In genomic region chr16:90073510-90073909, GRCm38 (mm10) we compare ENCODE assay signal across 8 mouse cellular contexts.
DNase-seq lines count a peak whose midpoint lies in the region; ATAC-seq lines count a peak whose summit lies in the region.

No protein-coding gene starts in this region.

- H3K27me3 ChIP-seq in neural tube, embryonic 11.5 days (ENCODE audit: control insufficient read depth, insufficient read depth, low read length), result no peaks in the 10 kb centered on the region
- no peaks in the 10 kb centered on the region for H3K27me3 ChIP-seq in forebrain, embryonic 11.5 days (ENCODE audit: control insufficient read depth, insufficient read depth, low read length)
- no peaks in the 10 kb centered on the region for H3K27me3 ChIP-seq in kidney, embryonic 14.5 days (ENCODE audit: control insufficient read depth, insufficient read depth, low read length)
- H3K27me3 ChIP-seq in neural tube, embryonic 13.5 days, result no peaks in the 10 kb centered on the region

- H3K4me3 ChIP-seq in neural tube, embryonic 11.5 days (ENCODE audit: low read depth, low read length), result no peak overlapping the region
- H3K4me3 ChIP-seq in forebrain, embryonic 11.5 days (ENCODE audit: low read depth, low read length), result no peak overlapping the region
- H3K4me3 ChIP-seq in kidney, embryonic 14.5 days (ENCODE audit: low read length), result no peak overlapping the region
- H3K4me3 ChIP-seq in neural tube, embryonic 13.5 days, result no peak overlapping the region

- ATAC-seq in neural tube, embryonic 11.5 days (ENCODE audit: insufficient read depth, low FRiP score, low TSS enrichment), result no peak
- peak; percentile 32; the same call in 1 of the 2 replicates for ATAC-seq in forebrain, embryonic 11.5 days (replicated peaks; ENCODE audit: low FRiP score)
- ATAC-seq in kidney, embryonic 14.5 days (ENCODE audit: low FRiP score, low TSS enrichment), result peak; percentile 50; the same call in 1 of the 2 replicates
- ATAC-seq in neural tube, embryonic 13.5 days (ENCODE audit: low read depth), result 0 out of 2 replicates have a peak, but pooled peaks have one; percentile 11

- no peaks in the 10 kb centered on the region for H3K9me3 ChIP-seq in neural tube, embryonic 11.5 days (ENCODE audit: control insufficient read depth, low read length)
- H3K9me3 ChIP-seq in forebrain, embryonic 11.5 days (ENCODE audit: control insufficient read depth, low read length), result no peaks in the 10 kb centered on the region
- no peaks in the 10 kb centered on the region for H3K9me3 ChIP-seq in kidney, embryonic 14.5 days (ENCODE audit: control insufficient read depth, low read length)
- H3K9me3 ChIP-seq in neural tube, embryonic 13.5 days, result no peaks in the 10 kb centered on the region

- H3K4me1 ChIP-seq in neural tube, embryonic 11.5 days (ENCODE audit: control insufficient read depth, insufficient read depth, low read length), result peaks cover 14% of the 10 kb centered on the region
- H3K4me1 ChIP-seq in forebrain, embryonic 11.5 days (replicated peaks; ENCODE audit: control insufficient read depth, insufficient read depth, low read length), result peaks cover 14% of the 10 kb centered on the region
- H3K4me1 ChIP-seq in kidney, embryonic 14.5 days (ENCODE audit: control insufficient read depth, insufficient read depth, low read length), result peaks cover 20% of the 10 kb centered on the region
- peaks cover 44% of the 10 kb centered on the region for H3K4me1 ChIP-seq in neural tube, embryonic 13.5 days (replicated peaks)

- H3K36me3 ChIP-seq in neural tube, embryonic 11.5 days (ENCODE audit: control insufficient read depth, insufficient read depth, low read length), result no peaks in the 10 kb centered on the region
- no peaks in the 10 kb centered on the region for H3K36me3 ChIP-seq in forebrain, embryonic 11.5 days (ENCODE audit: control insufficient read depth, insufficient read depth, low read length)
- no peaks in the 10 kb centered on the region for H3K36me3 ChIP-seq in kidney, embryonic 14.5 days (ENCODE audit: control insufficient read depth, insufficient read depth, low read length)
- H3K36me3 ChIP-seq in neural tube, embryonic 13.5 days, result no peaks in the 10 kb centered on the region

- 0 out of 2 replicates have a peak overlapping the region, but pooled peaks have one; percentile 26 for H3K9ac ChIP-seq in neural tube, embryonic 11.5 days (ENCODE audit: low read length)
- no peak overlapping the region for H3K9ac ChIP-seq in forebrain, embryonic 11.5 days (ENCODE audit: low read length)
- H3K9ac ChIP-seq in kidney, embryonic 14.5 days (ENCODE audit: low read depth, low read length), result no peak overlapping the region
- H3K9ac ChIP-seq in neural tube, embryonic 13.5 days, result no peak overlapping the region

- no peak for DNase-seq in neural tube, embryonic 11.5 days (ENCODE audit: low spot score)
- DNase-seq in neural tube, embryonic 10.5 days (ENCODE audit: extremely low spot score, low spot score), result no peak
- no peak for DNase-seq in forebrain, embryonic 11.5 days (ENCODE audit: low spot score)
- no peak for DNase-seq in right cerebral cortex, adult 2 months (ENCODE audit: low spot score in 2 of 2)
- no peak for DNase-seq in right cerebral cortex, postnatal 14 days
- DNase-seq in frontal cortex, postnatal 36 days (ENCODE audit: low spot score in 2 of 2), result no peak

- H3K4me2 ChIP-seq in neural tube, embryonic 11.5 days (ENCODE audit: low read depth), result no peak overlapping the region
- no peak overlapping the region for H3K4me2 ChIP-seq in forebrain, embryonic 11.5 days (ENCODE audit: low read depth, low read length, severe bottlenecking)
- H3K4me2 ChIP-seq in kidney, embryonic 14.5 days (replicated peaks; ENCODE audit: low read depth, low read length), result no peak overlapping the region
- peak overlapping the region; percentile 16 for H3K4me2 ChIP-seq in neural tube, embryonic 13.5 days

- WGBS in neural tube, embryonic 11.5 days, result 46% methylated on average over 7 of the region's 7 CpGs
- 33% methylated on average over 7 of the region's 7 CpGs for WGBS in forebrain, embryonic 11.5 days
- WGBS in kidney, embryonic 14.5 days, result 44% methylated on average over 7 of the region's 7 CpGs
- 19% methylated on average over 7 of the region's 7 CpGs for WGBS in neural tube, embryonic 13.5 days

- no peak overlapping the region for H3K27ac ChIP-seq in neural tube, embryonic 11.5 days (ENCODE audit: low read depth, low read length)
- no peak overlapping the region; the same call in 1 of the 2 replicates for H3K27ac ChIP-seq in forebrain, embryonic 11.5 days (ENCODE audit: low read depth, low read length)
- H3K27ac ChIP-seq in kidney, embryonic 14.5 days (ENCODE audit: low read depth, low read length), result peak overlapping the region; percentile 3; the same call in 1 of the 2 replicates
- H3K27ac ChIP-seq in neural tube, embryonic 13.5 days (replicated peaks), result peak overlapping the region; percentile 63; the same call in 1 of the 2 replicates

Comparison
In these comparisons a context has a peak if more than half of its experiments do, and no peak if none do; other contexts are left out.
1. H3K27ac ChIP-seq: peak in kidney, embryonic 14.5 days (single experiment) and neural tube, embryonic 13.5 days (single experiment); none in neural tube, embryonic 11.5 days (single experiment) and forebrain, embryonic 11.5 days (single experiment).